Mouse (Mus musculus) ES-E14 (cell line): Measurements from ENCODE around the gene Nubp1. TPM values are rescaled to one million over a fixed set of nuclear protein-coding genes. Genes with fewer than 3 reads are reported as not detected.

ENCODE experiments used
- DNase-seq: peaks from one replicate; pipeline ENCODE4 v3.0.0-alpha.2; 2013; ENCODE audit warnings: low read depth, low spot score
- H3K27ac ChIP-seq: 2 replicates; pipeline ENCODE4 v1.5.1; 2012; ENCODE audit warnings: low read depth, mild to moderate bottlenecking, low read length, moderate library complexity, mixed read lengths; ENCODE audit not compliant: poor library complexity, insufficient read depth, severe bottlenecking
- H3K36me3 ChIP-seq: 2 replicates; pipeline ENCODE4 v1.6.1; 2012; ENCODE audit warnings: mild to moderate bottlenecking, low read length, moderate library complexity, mixed read lengths; ENCODE audit not compliant: control insufficient read depth, poor library complexity, insufficient read depth, severe bottlenecking
- H3K4me1 ChIP-seq, 2 experiments: fragments of 150-350 bp in 1 of 2; sonication (generic) in 1 of 2; 2 replicates each; pipeline ENCODE4 v1.6.1; 2012; ENCODE audit warnings: low read length in 2 of 2, mild to moderate bottlenecking in 1 of 2, mixed read lengths in 1 of 2; ENCODE audit not compliant: control insufficient read depth in 2 of 2, insufficient read depth in 2 of 2, poor library complexity in 1 of 2
- H3K4me3 ChIP-seq, 2 experiments: fragments of 150-350 bp in 1 of 2; sonication (generic) in 1 of 2; 2 replicates each; pipeline ENCODE4 v1.5.1; 2012; ENCODE audit warnings: low read length in 2 of 2, low read depth in 1 of 2, mild to moderate bottlenecking in 1 of 2, mixed read lengths in 1 of 2; ENCODE audit not compliant: insufficient read depth in 1 of 2, poor library complexity in 1 of 2, severe bottlenecking in 1 of 2
- H3K9ac ChIP-seq: 2 replicates; pipeline ENCODE4 v1.6.1; 2012; ENCODE audit warnings: low read depth, mild to moderate bottlenecking, low read length, mixed read lengths; ENCODE audit not compliant: poor library complexity, insufficient read depth, severe bottlenecking
- H3K9me3 ChIP-seq: fragments of 150-350 bp; sonication (generic); 2 replicates; pipeline ENCODE4 v1.6.1; 2012; ENCODE audit warnings: low read depth, mild to moderate bottlenecking, low read length; ENCODE audit not compliant: control insufficient read depth, insufficient read depth
- CHD2 ChIP-seq: IDR thresholded peaks from 2 replicates; pipeline ENCODE4 v1.6.1; 2014; ENCODE audit warnings: mild to moderate bottlenecking, low read depth, low read length, inconsistent platforms
- HCFC1 ChIP-seq: IDR thresholded peaks from 2 replicates; pipeline ENCODE4 v1.6.1; 2012; ENCODE audit warnings: low read length, inconsistent platforms, borderline replicate concordance; ENCODE audit not compliant: insufficient read depth
- MAFK ChIP-seq: IDR thresholded peaks from 2 replicates; pipeline ENCODE4 v1.6.1; 2014; ENCODE audit warnings: mild to moderate bottlenecking, low read depth, low read length, inconsistent platforms; ENCODE audit not compliant: insufficient read depth
- ZC3H11A ChIP-seq: IDR thresholded peaks from 2 replicates; pipeline ENCODE4 v1.6.1; 2012; ENCODE audit warnings: low read depth, mild to moderate bottlenecking, inconsistent platforms, low read length, borderline replicate concordance
- ZNF384 ChIP-seq: IDR thresholded peaks from 2 replicates; pipeline ENCODE4 v1.6.1; 2012; ENCODE audit warnings: low read depth, low read length, inconsistent platforms
- in situ Hi-C, 2 experiments: fragments of 600-800 bp; cut with MboI; formaldehyde crosslinking; loops; one replicate each; pipeline ENCODE4 v1.15.1; 2025; ENCODE audit warnings: low sequenced_read_pairs in 2 of 2, inconsistent platforms in 1 of 2; ENCODE audit not compliant: unreplicated experiment in 2 of 2
- total RNA-seq: library from RNA; depleted of rRNA; stranded (reverse); fragments of 300-350 nt; gene quantifications from 2 replicates; pipeline ENCODE4 v1.2.3, GENCODE M21; 2012

Gene Nubp1
- total RNA-seq, 1 experiment: 53.5 TPM

DNA sequence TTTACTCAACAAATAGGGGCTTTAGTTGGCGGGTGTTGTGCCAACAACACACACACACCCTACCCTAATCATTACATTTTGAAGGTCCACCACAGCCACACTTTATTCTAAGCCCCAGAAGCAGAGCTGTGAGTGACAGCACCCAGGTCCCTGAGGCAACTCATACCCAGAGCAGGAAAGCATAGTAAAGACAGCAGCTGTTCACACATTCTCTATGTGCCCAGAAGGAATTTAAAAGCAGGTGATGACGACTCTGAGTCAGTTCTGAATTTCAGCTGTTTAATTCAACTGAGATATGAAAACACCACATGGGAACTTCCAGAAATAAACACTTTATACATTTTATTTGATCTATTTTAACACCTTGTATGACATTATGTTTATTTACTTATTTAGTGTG lies 32.2 kb upstream of the Nubp1 start:
- H3K9ac ChIP-seq: no peak overlapping the region
- no peaks in the 10 kb centered on the region for H3K9me3 ChIP-seq
- TF ChIP-seq CHD2: no peak
- TF ChIP-seq ZC3H11A: no peak
- TF ChIP-seq MAFK: no peak
- no peak for TF ChIP-seq HCFC1
- no peak for TF ChIP-seq ZNF384
- in situ Hi-C loops: loop anchor here in 1 of 2 experiments (25.0 kb wide), 1 partner anchor 292 kb away; no protein-coding TSS in a partner anchor
- no peak overlapping the region for H3K27ac ChIP-seq
- H3K4me3 ChIP-seq: no peak overlapping the region
- H3K4me1 ChIP-seq: peaks cover 7% of the 10 kb centered on the region in 2 experiments; a peak in 3 of 4 replicates
- no peaks in the 10 kb centered on the region for H3K36me3 ChIP-seq
- no peak for DNase-seq

DNA sequence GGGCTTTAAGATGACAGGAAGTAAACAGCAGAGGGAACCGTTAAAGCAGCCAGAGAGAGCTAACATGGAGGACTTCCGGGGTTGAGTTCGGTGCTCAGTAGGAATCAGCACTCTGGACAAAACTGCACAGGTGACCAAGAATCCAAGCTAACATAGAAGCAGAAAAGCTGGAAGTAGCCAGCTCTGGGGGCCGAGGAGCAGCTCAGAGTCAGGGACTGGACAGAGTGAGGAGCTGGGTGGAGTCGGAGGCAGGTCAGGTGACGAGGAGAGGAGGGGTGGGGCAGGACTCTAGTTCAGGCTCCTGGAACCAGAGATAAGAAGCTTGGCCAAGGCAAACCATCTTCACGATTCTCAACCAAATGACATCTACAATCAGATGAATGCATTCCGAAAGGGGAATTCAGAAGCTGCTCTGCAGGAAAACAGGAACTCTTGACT lies 27.7 kb upstream of the Nubp1 start:
- in situ Hi-C loops: loop anchor here in 1 of 2 experiments (25.0 kb wide), 1 partner anchor 297 kb away; no protein-coding TSS in a partner anchor
- H3K4me1 ChIP-seq: peaks cover 0 to 4% of the 10 kb centered on the region in 2 experiments; a peak in 1 of 4 replicates
- DNase-seq: no peak
- TF ChIP-seq CHD2: no peak
- TF ChIP-seq MAFK: no peak
- no peak for TF ChIP-seq HCFC1
- no peak for TF ChIP-seq ZC3H11A
- TF ChIP-seq ZNF384: no peak
- H3K9ac ChIP-seq: no peak overlapping the region
- no peak overlapping the region for H3K27ac ChIP-seq
- H3K36me3 ChIP-seq: no peaks in the 10 kb centered on the region
- H3K4me3 ChIP-seq: peak overlapping the region in 1 of 2 experiments; percentile 30; a peak in 1 of 4 replicates
- no peaks in the 10 kb centered on the region for H3K9me3 ChIP-seq

DNA sequence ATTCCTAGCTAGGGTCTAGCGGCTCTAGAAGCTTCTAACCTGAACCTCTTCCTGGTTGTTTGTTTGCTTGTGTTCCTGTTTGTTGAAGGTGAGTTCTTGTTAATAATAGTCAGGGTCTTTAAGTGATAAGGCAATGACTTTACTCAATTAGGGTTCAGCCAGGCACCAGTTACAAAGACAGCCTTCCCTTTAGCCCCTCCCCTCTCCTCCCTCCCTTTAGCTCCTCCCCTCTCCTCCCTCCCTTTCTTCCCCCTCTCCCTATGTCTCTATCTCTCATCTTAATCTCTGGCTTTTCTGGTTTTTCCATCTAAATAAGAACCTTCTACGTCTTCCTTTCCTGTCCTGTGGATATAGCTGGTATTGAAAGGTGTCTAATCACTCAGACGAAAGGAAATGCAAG lies 27.2 kb upstream of the Nubp1 start:
- Histone ChIP-seq H3K4me3 (0 out of 4 replicates have a peak overlapping the region, but pooled peaks of 1 of the 2 experiments have one; percentile 30), H3K9ac (no peak overlapping the region), H3K36me3 (no peaks in the 10 kb centered on the region), H3K9me3 (no peaks in the 10 kb centered on the region), H3K4me1 (peaks cover 0 to 4% of the 10 kb centered on the region in 2 experiments; a peak in 1 of 4 replicates), H3K27ac (no peak overlapping the region)
- DNase-seq: no peak
- in situ Hi-C loops: loop anchor here in 1 of 2 experiments (25.0 kb wide), 1 partner anchor 297 kb away; no protein-coding TSS in a partner anchor
- TF ChIP-seq ZNF384: no peak
- TF ChIP-seq ZC3H11A: no peak
- TF ChIP-seq MAFK: no peak
- TF ChIP-seq HCFC1: no peak
- no peak for TF ChIP-seq CHD2

DNA sequence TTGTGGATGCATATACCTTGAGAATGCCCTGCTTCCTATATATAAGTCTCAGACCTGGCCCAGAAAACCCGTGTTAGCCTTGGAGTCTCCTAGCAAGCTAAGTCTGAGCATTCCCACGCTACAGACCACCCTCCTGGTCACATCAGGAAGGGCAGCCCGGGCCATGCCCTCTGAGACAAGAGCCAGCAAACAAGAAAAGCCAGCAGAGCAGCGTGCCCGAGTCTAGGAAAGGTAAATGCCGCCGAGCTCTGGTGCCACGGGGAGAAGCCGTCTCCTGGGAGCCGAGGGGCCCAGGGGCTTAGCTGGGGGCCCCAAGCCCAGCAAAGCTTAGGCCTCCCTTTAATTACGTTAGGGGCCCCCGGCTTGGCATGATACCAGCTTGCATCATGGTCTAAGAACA lies 26.5 kb upstream of the Nubp1 start:
- in situ Hi-C loops: loop anchor here in 1 of 2 experiments (25.0 kb wide), 1 partner anchor 298 kb away; no protein-coding TSS in a partner anchor
- no peak for TF ChIP-seq MAFK
- no peak for TF ChIP-seq ZC3H11A
- TF ChIP-seq CHD2: no peak
- no peak for TF ChIP-seq ZNF384
- TF ChIP-seq HCFC1: no peak
- DNase-seq: no peak
- H3K27ac ChIP-seq: no peak overlapping the region
- H3K4me3 ChIP-seq: no peak overlapping the region
- peaks cover 0 to 4% of the 10 kb centered on the region in 2 experiments; a peak in 1 of 4 replicates for H3K4me1 ChIP-seq
- no peak overlapping the region for H3K9ac ChIP-seq
- H3K9me3 ChIP-seq: no peaks in the 10 kb centered on the region
- H3K36me3 ChIP-seq: no peaks in the 10 kb centered on the region
